Mouse (Mus musculus) midbrain, embryonic 16.5 days (tissue): ENCODE measurements at regions not wholly inside any gene's neighbourhood (a gene's known extent, or its start where the extent isn't known, plus 50 kb on each side); places are given as distances from the start of the nearest gene placed in this dataset.
A peak's percentile ranks its signal among the peaks of the same experiment; 100 is the strongest.

Experiments used
- ATAC-seq: fragments of 200-750 bp; cut with Nextera tagmentation; 2 replicates; pipeline ENCODE4 v1.8.0; 2017; ENCODE audit warnings: moderate TSS enrichment
- H3K27ac ChIP-seq: fragments of 300-500 bp; sonication (generic); 2 replicates; pipeline ENCODE4 v1.5.1; 2014; ENCODE audit warnings: mild to moderate bottlenecking, low read length, mixed read lengths
- H3K27me3 ChIP-seq: fragments of 300-500 bp; sonication (generic); 2 replicates; pipeline ENCODE4 v1.6.1; 2014; ENCODE audit warnings: low read depth, low read length, mixed read lengths; ENCODE audit not compliant: control insufficient read depth, insufficient read depth
- H3K36me3 ChIP-seq: fragments of 300-500 bp; sonication (generic); 2 replicates; pipeline ENCODE4 v1.6.1; 2014; ENCODE audit warnings: mild to moderate bottlenecking, low read length, moderate library complexity, mixed read lengths; ENCODE audit not compliant: control insufficient read depth, insufficient read depth
- H3K4me1 ChIP-seq: fragments of 300-500 bp; sonication (generic); 2 replicates; pipeline ENCODE4 v1.6.1; 2014; ENCODE audit warnings: mild to moderate bottlenecking, low read length, mixed read lengths; ENCODE audit not compliant: control insufficient read depth, insufficient read depth
- H3K4me2 ChIP-seq: fragments of 300-500 bp; sonication (generic); 2 replicates; pipeline ENCODE4 v1.6.1; 2014; ENCODE audit warnings: mild to moderate bottlenecking, low read length, mixed read lengths
- H3K4me3 ChIP-seq: fragments of 300-500 bp; sonication (generic); 2 replicates; pipeline ENCODE4 v1.5.1; 2014; ENCODE audit warnings: low read depth, mild to moderate bottlenecking, low read length, moderate library complexity, mixed read lengths
- H3K9ac ChIP-seq: fragments of 300-500 bp; sonication (generic); 2 replicates; pipeline ENCODE4 v1.6.1; 2014; ENCODE audit warnings: low read depth, low read length, mixed read lengths
- H3K9me3 ChIP-seq: fragments of 300-500 bp; sonication (generic); replicated peaks from 2 replicates; pipeline ENCODE4 v1.6.1; 2014; ENCODE audit warnings: mild to moderate bottlenecking, low read length, mixed read lengths; ENCODE audit not compliant: control insufficient read depth, poor library complexity, severe bottlenecking
- WGBS: fragments of 180-500 bp; shearing (Covaris S2); extraction: QIAGEN DNeasy Blood & Tissue Kit; methylation state at CpG from one replicate; pipeline ENCODE4 v1.1.7; 2014; 5-methylcytosine and 5-hydroxymethylcytosine counted together

GRCm38 (mm10) chr14:80901346-80901745, 917.5 kb downstream of the Olfm4 start:
- Histone ChIP-seq H3K36me3 (no peaks in the 10 kb centered on the region), H3K27me3 (no peaks in the 10 kb centered on the region), H3K4me3 (peak overlapping the region; percentile 33), H3K27ac (peak overlapping the region; percentile 76; the same call in 1 of the 2 replicates), H3K9ac (peak overlapping the region; percentile 46), H3K4me2 (peak overlapping the region; percentile 60), H3K9me3 (no peaks in the 10 kb centered on the region), H3K4me1 (no peaks in the 10 kb centered on the region)
- 24% methylated on average over 10 of the region's 10 CpGs for WGBS
- peak; percentile 88 for ATAC-seq

GRCm38 (mm10) chr14:80901759-80902163, 917.9 kb downstream of the Olfm4 start:
- 42% methylated on average over 9 of the region's 9 CpGs for WGBS
- no peaks in the 10 kb centered on the region for H3K9me3 ChIP-seq
- H3K4me1 ChIP-seq = no peaks in the 10 kb centered on the region
- H3K9ac ChIP-seq = peak overlapping the region; percentile 46
- H3K36me3 ChIP-seq = no peaks in the 10 kb centered on the region
- H3K27me3 ChIP-seq = no peaks in the 10 kb centered on the region
- peak; percentile 80 for ATAC-seq
- H3K27ac ChIP-seq = peak overlapping the region; percentile 76
- H3K4me3 ChIP-seq = peak overlapping the region; percentile 33
- peak overlapping the region; percentile 60 for H3K4me2 ChIP-seq

GRCm38 (mm10) chr14:80916031-80916430, 932.1 kb downstream of the Olfm4 start:
- H3K27ac ChIP-seq = no peak overlapping the region
- 87% methylated on average over 3 of the region's 3 CpGs for WGBS
- H3K4me2 ChIP-seq = no peak overlapping the region
- H3K9me3 ChIP-seq = no peaks in the 10 kb centered on the region
- no peak overlapping the region for H3K9ac ChIP-seq
- H3K4me1 ChIP-seq = no peaks in the 10 kb centered on the region
- H3K4me3 ChIP-seq = no peak overlapping the region
- no peaks in the 10 kb centered on the region for H3K36me3 ChIP-seq
- ATAC-seq = no peak
- no peaks in the 10 kb centered on the region for H3K27me3 ChIP-seq

- Histone ChIP-seq H3K27ac (no peak overlapping the region), H3K4me1 (no peaks in the 10 kb centered on the region), H3K27me3 (no peaks in the 10 kb centered on the region), H3K4me3 (no peak overlapping the region), H3K4me2 (no peak overlapping the region), H3K36me3 (no peaks in the 10 kb centered on the region), H3K9me3 (no peaks in the 10 kb centered on the region), H3K9ac (no peak overlapping the region)
- ATAC-seq = no peak
- WGBS = 47% methylated on average over 2 of the region's 2 CpGs
These were observed 939.9 kb downstream of the Olfm4 start for GRCm38 (mm10) chr14:80923732-80924131.

GRCm38 (mm10) chr14:80959966-80960365, 976.1 kb downstream of the Olfm4 start:
- WGBS = 39% methylated on average over 2 of the region's 2 CpGs
- H3K4me3 ChIP-seq = no peak overlapping the region
- no peaks in the 10 kb centered on the region for H3K9me3 ChIP-seq

GRCm38 (mm10) chr14:80975795-80976194, 991.9 kb downstream of the Olfm4 start:
- no peak overlapping the region for H3K4me2 ChIP-seq
- ATAC-seq = no peak
- H3K4me1 ChIP-seq = no peaks in the 10 kb centered on the region
- H3K9me3 ChIP-seq = no peaks in the 10 kb centered on the region
- no peak overlapping the region for H3K27ac ChIP-seq
- WGBS = 83% methylated on average over 4 of the region's 4 CpGs
- H3K36me3 ChIP-seq = no peaks in the 10 kb centered on the region
- no peaks in the 10 kb centered on the region for H3K27me3 ChIP-seq
- no peak overlapping the region for H3K9ac ChIP-seq
- H3K4me3 ChIP-seq = no peak overlapping the region

More at GRCm38 (mm10) chr14:80959966-80960365, 976.1 kb downstream of the Olfm4 start:
- peak; percentile 64; the same call in 1 of the 2 replicates for ATAC-seq
- no peaks in the 10 kb centered on the region for H3K36me3 ChIP-seq
- no peaks in the 10 kb centered on the region for H3K27me3 ChIP-seq
- H3K4me2 ChIP-seq = no peak overlapping the region
- no peak overlapping the region for H3K9ac ChIP-seq
- H3K4me1 ChIP-seq = no peaks in the 10 kb centered on the region
- H3K27ac ChIP-seq = 0 out of 2 replicates have a peak overlapping the region, but pooled peaks have one; percentile 53

- WGBS = 43% methylated on average over 5 of the region's 5 CpGs
- Histone ChIP-seq H3K4me1 (no peaks in the 10 kb centered on the region), H3K9ac (no peak overlapping the region), H3K4me3 (no peak overlapping the region), H3K27ac (no peak overlapping the region), H3K36me3 (no peaks in the 10 kb centered on the region), H3K9me3 (no peaks in the 10 kb centered on the region), H3K27me3 (no peaks in the 10 kb centered on the region), H3K4me2 (no peak overlapping the region)
- no peak for ATAC-seq
These were observed 992.8 kb downstream of the Olfm4 start for GRCm38 (mm10) chr14:80976662-80977061.

- no peak for ATAC-seq
These were observed 995.6 kb downstream of the Olfm4 start for GRCm38 (mm10) chr14:80979475-80979874.

GRCm38 (mm10) chr14:80990192-80990591, 1006.3 kb downstream of the Olfm4 start:
- H3K27me3 ChIP-seq = no peaks in the 10 kb centered on the region
- ATAC-seq = no peak
- no peak overlapping the region for H3K4me2 ChIP-seq
- no peak overlapping the region for H3K9ac ChIP-seq
- no peaks in the 10 kb centered on the region for H3K9me3 ChIP-seq
- H3K4me3 ChIP-seq = no peak overlapping the region
- 43% methylated on average over 3 of the region's 3 CpGs for WGBS
- no peak overlapping the region for H3K27ac ChIP-seq
- H3K4me1 ChIP-seq = peaks cover 4% of the 10 kb centered on the region; the same call in 1 of the 2 replicates
- H3K36me3 ChIP-seq = no peaks in the 10 kb centered on the region

More at GRCm38 (mm10) chr14:80979475-80979874, 995.6 kb downstream of the Olfm4 start:
- H3K27me3 ChIP-seq = no peaks in the 10 kb centered on the region
- H3K36me3 ChIP-seq = no peaks in the 10 kb centered on the region
- no peaks in the 10 kb centered on the region for H3K9me3 ChIP-seq
- no peak overlapping the region for H3K27ac ChIP-seq
- WGBS = 72% methylated on average over 5 of the region's 5 CpGs
- H3K9ac ChIP-seq = 0 out of 2 replicates have a peak overlapping the region, but pooled peaks have one; percentile 14
- H3K4me1 ChIP-seq = no peaks in the 10 kb centered on the region
- H3K4me2 ChIP-seq = no peak overlapping the region
- no peak overlapping the region for H3K4me3 ChIP-seq
